Mouse (Mus musculus) heart, adult 2 months (tissue): ENCODE data around the gene Aqp11. TPM values are rescaled to one million over a fixed set of nuclear protein-coding genes. Genes with fewer than 3 reads are reported as not detected.

ENCODE experiments used
- DNase-seq, 2 experiments: peaks; one replicate each; pipeline ENCODE4 v3.0.0; 2021
- H3K27ac ChIP-seq: fragments of 200-600 bp; 2 replicates; pipeline ENCODE4 v1.8.1; 2022
- H3K27me3 ChIP-seq: fragments of 200-500 bp; 2 replicates; pipeline ENCODE4 v1.6.1; 2012; ENCODE audit warnings: mild to moderate bottlenecking, low read length, inconsistent platforms, mixed read lengths; ENCODE audit not compliant: control insufficient read depth, insufficient read depth
- H3K36me3 ChIP-seq: fragments of 200-500 bp; 2 replicates; pipeline ENCODE4 v1.6.1; 2012; ENCODE audit warnings: low read length, inconsistent platforms; ENCODE audit not compliant: control insufficient read depth, insufficient read depth
- H3K4me1 ChIP-seq: fragments of 200-500 bp; 2 replicates; pipeline ENCODE4 v1.6.1; 2011; ENCODE audit warnings: low read length; ENCODE audit not compliant: control insufficient read depth, insufficient read depth
- H3K4me3 ChIP-seq: fragments of 200-600 bp; 2 replicates; pipeline ENCODE4 v1.8.1; 2022
- H3K79me2 ChIP-seq: fragments of 200-500 bp; replicated peaks from 2 replicates; pipeline ENCODE4 v1.6.1; 2012; ENCODE audit warnings: mild to moderate bottlenecking, inconsistent platforms, low read length, moderate library complexity, mixed read lengths; ENCODE audit not compliant: control insufficient read depth, insufficient read depth
- H3K9ac ChIP-seq: fragments of 200-500 bp; 2 replicates; pipeline ENCODE4 v1.6.1; 2012; ENCODE audit warnings: low read depth, mild to moderate bottlenecking, control low read depth, inconsistent platforms, low read length, mixed read lengths
- CTCF ChIP-seq: fragments of 200-600 bp; IDR thresholded peaks from 2 replicates; pipeline ENCODE4 v1.8.1; 2022; ENCODE audit warnings: antibody characterized with exemption, mild to moderate bottlenecking, moderate library complexity
- EP300 ChIP-seq: fragments of 200-500 bp; IDR thresholded peaks from 2 replicates; pipeline ENCODE4 v1.6.1; 2011; ENCODE audit warnings: low read depth, low read length, control low read depth; ENCODE audit not compliant: insufficient read depth
- POLR2A ChIP-seq: fragments of 200-500 bp; IDR thresholded peaks from 2 replicates; pipeline ENCODE4 v1.6.1; 2011; ENCODE audit warnings: mild to moderate bottlenecking, low read depth, low read length, control low read depth; ENCODE audit not compliant: insufficient read depth
- WGBS: fragments of 180-500 bp; shearing (Covaris S2); methylation state at CpG from one replicate; pipeline ENCODE4 v1.1.7; 2018; 5-methylcytosine and 5-hydroxymethylcytosine counted together
- intact Hi-C: fragments of 180-260 bp; cut with DNase I; formaldehyde crosslinking; loops from one replicate; pipeline ENCODE4 v1.15.1; 2025
- polyA plus RNA-seq: library from polyadenylated mRNA; depleted of rRNA; stranded (reverse); fragments of >200 nt; gene quantifications from 2 replicates; pipeline ENCODE4 v1.2.3, GENCODE M21; 2012
- total RNA-seq, 2 experiments: library from RNA; stranded (reverse); gene quantifications; 2 replicates each; pipeline ENCODE4 v1.2.3; 2021

Aqp11 gene
- total and polyA plus RNA-seq, 3 experiments: 0.91 to 3.0 (median 1.6) TPM

DNA sequence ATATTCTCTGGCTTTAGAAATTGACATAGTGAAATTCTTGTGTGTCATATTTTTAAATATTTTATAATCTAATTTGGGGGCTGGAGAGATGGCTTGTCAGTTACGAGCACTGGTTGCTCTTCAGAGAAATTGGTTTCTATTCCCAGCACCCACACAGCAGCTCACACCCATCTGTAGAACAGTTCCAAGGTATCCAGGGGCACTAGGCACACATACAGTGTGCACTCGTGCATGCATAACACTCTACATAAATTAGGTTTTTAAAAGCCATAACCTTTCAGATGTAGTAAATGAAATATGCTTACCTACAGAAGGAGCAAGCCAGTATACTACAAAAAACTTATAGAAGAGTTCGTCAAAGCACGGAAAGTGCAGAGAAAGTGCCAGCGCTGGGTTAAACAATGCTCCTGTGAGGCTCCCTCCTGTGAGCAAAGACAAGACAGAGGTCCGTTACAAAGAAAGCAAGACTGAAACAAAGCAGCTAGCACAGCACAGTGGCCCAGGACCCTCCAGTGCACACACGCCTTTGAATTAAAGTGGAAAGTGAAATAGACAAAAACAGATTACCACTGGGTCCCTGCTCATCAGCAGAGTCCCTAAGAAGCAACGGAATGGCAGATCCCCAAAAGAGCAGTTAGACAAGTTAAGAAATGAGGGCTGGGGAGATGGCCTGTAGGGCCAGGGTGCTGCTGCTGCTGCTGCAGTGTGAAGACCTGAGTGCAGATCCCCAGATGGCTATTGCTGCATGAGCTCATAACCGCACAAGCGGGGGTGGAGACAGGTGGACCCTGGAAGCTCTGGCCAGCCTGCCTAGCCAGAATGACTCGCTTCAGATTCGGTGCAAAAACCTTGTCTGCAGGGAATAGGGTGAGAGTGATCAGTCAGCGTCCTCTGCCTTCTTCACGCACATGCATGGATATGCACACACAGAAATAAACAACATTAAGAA lies 9.1 kb downstream of the Aqp11 start:
- Histone ChIP-seq H3K9ac (no peak overlapping the region), H3K36me3 (no peaks in the 10 kb centered on the region), H3K4me3 (no peak overlapping the region), H3K27ac (no peak overlapping the region), H3K27me3 (no peaks in the 10 kb centered on the region), H3K79me2 (no peaks in the 10 kb centered on the region), H3K4me1 (no peaks in the 10 kb centered on the region)
- intact Hi-C loops: no loop called here
- WGBS: 82% methylated on average over 14 of the region's 14 CpGs
- no peak for TF ChIP-seq EP300
- TF ChIP-seq POLR2A: no peak
- no peak for TF ChIP-seq CTCF
- no peak for DNase-seq

DNA sequence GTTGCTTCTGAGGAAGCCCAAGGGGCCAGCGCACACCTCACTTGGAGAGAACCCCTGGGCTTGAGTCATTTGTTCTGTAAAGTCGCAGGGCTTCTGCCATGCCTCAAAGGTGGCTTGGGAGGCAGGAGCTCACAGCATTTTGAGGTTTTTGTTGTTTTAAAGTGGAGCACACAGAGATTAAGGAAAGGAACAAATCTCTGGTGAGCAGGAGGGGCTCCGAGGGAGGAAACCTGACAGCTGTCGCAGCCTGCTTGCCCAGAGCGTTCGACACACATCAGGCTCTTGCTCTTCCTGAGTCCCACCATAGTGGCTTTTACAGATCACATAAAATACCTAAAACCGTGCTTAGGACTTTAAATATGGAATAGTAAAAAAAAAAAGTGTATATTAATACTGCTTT lies 11.3 kb downstream of the Aqp11 start:
- no peak for DNase-seq
- Histone ChIP-seq H3K79me2 (no peaks in the 10 kb centered on the region), H3K4me1 (no peaks in the 10 kb centered on the region), H3K27me3 (no peaks in the 10 kb centered on the region), H3K36me3 (no peaks in the 10 kb centered on the region), H3K27ac (no peak overlapping the region), H3K9ac (no peak overlapping the region), H3K4me3 (no peak overlapping the region)
- 61% methylated on average over 7 of the region's 7 CpGs for WGBS
- no peak for TF ChIP-seq POLR2A
- intact Hi-C loops: no loop called here

DNA sequence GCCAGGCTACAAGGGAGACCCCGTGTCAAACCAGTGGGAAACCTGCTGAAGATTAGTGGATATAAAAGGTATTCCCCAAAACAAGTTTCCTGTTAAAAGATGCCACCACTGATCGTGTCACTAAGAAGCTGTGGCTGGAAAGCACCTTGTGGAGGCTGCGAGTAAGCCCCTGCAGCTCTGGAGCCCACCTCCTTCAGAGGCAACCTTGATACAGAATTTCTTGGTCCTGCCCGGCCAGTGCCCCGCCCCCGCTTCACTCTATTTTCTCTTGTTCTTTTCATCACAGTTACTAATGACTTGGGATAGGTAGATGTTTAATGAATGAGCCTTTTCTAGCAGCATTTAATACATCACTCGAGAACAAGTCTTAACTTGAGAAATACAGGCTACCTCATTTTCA lies 12.0 kb downstream of the Aqp11 start:
- no peak for DNase-seq
- Histone ChIP-seq H3K36me3 (no peaks in the 10 kb centered on the region), H3K27ac (no peak overlapping the region), H3K4me3 (no peak overlapping the region), H3K9ac (no peak overlapping the region), H3K4me1 (no peaks in the 10 kb centered on the region), H3K27me3 (no peaks in the 10 kb centered on the region), H3K79me2 (no peaks in the 10 kb centered on the region)
- WGBS: 92% methylated on average over 7 of the region's 7 CpGs
- intact Hi-C loops: no loop called here
- no peak for TF ChIP-seq POLR2A
- no peak for TF ChIP-seq CTCF
- no peak for TF ChIP-seq EP300

DNA sequence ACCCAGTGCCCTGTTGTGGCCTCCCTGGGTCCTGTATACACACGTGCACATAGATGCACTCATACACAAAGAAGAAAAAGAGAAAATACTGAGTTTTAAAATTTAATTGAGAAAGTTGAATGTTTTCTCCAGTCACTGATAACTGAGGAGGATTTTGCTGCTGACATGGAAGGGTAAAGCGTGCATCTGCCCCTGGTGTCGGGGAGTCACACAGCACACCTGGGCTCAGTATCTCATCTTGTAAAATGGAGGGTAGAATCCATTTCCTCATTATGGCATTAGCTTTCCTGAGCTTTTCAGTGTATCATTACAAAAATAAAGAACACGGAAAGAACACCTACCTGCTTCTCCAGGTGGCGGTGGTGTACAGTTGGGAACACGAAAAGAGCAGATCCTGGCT lies 12.7 kb downstream of the Aqp11 start:
- intact Hi-C loops: no loop called here
- DNase-seq: no peak
- no peak for TF ChIP-seq POLR2A
- TF ChIP-seq CTCF: no peak
- no peak for TF ChIP-seq EP300
- Histone ChIP-seq H3K79me2 (no peaks in the 10 kb centered on the region), H3K4me1 (no peaks in the 10 kb centered on the region), H3K27me3 (no peaks in the 10 kb centered on the region), H3K36me3 (no peaks in the 10 kb centered on the region), H3K27ac (no peak overlapping the region), H3K4me3 (no peak overlapping the region), H3K9ac (no peak overlapping the region)
- WGBS: 98% methylated on average over 6 of the region's 6 CpGs

DNA sequence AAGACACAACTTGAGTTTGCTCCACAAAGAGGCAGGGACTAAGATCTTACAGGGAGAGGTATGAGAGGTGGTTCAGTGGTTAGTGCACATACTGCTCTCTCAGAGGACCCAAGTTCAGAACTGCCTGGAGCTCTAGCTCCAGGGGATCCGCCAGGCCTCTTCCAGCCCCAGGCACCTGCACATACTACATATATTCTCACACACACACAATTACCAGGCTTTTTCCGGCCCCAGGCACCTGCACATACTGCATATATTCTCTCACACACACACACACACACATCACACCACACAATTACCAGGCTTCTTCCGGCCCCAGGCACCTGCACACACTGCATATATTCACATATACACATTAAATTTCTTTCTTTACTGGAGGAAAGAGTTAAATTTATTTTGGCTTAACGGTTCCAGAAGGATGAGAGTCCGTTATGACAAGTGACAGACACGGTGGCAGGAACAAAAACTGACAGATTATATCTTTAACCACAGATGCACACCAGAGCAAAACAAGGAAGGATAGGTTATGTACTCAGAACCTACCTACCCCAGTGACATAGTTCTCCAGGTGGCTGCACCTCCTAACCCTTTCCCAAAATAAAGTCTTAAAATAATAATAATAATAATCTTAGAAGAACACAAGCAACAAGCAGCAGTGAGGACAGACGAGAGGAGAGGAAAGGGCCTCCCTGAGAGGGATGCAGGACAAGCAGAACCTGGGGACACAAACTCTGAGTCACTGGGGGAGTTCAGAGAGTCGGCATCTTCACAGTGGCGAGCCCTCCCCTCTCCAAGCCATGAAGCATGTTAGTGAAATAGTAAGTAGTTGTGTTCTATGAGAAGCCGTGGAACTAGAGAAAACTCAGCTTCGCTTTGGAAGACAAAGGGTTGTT lies 14.2 kb downstream of the Aqp11 start:
- 80% methylated on average over 11 of the region's 11 CpGs for WGBS
- Histone ChIP-seq H3K27me3 (no peaks in the 10 kb centered on the region), H3K4me3 (no peak overlapping the region), H3K9ac (no peak overlapping the region), H3K79me2 (no peaks in the 10 kb centered on the region), H3K36me3 (no peaks in the 10 kb centered on the region), H3K27ac (no peak overlapping the region), H3K4me1 (no peaks in the 10 kb centered on the region)
- no peak for DNase-seq
- TF ChIP-seq POLR2A: no peak
- no peak for TF ChIP-seq EP300
- TF ChIP-seq CTCF: no peak
- intact Hi-C loops: no loop called here
